Mouse (Mus musculus): ENCODE results near the gene Gm28919.
"Not testable (repeated sequence)": the region's sequence is repeated elsewhere in the genome, so short reads cannot be mapped to it uniquely, and the experiment has no call there.

Gene Gm28919

DNA sequence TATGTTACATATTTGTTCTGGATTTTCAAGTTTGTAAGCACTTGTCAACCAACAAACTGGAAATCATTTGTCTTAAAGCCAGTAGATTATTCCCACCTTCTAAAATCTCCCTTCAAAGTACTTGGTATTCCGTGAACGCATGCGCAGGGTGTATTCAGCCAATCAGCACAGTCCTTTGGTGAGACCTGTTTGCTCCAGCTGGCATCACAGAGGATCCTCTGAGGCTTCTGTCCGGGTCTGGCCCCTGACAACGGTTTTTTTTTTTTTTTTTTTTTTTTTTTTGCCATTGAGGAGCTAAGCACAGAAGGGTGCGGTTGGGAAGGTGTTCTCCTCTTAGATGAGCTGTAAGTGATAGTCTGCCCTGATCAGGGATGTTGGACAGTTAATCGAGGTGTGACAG lies at the start of gene Gm28919:
Gene Gm28919 (plus strand): TSS at position 301 of the 400 bp plus-strand sequence.
- not testable (repeated sequence) for DNase-seq (ENCODE audit: low spot score)

Measured in adipocyte (in vitro differentiated cells).